Mouse (Mus musculus) right cerebral cortex, adult 18-20 months (tissue): ENCODE results near the gene Zfp422.
"Not testable (repeated sequence)": the region's sequence is repeated elsewhere in the genome, so short reads cannot be mapped to it uniquely, and the experiment has no call there.

Experiments used
- DNase-seq: peaks from one replicate; pipeline ENCODE4 v3.0.0; 2022; ENCODE audit warnings: mixed read lengths

The Zfp422 gene

DNA sequence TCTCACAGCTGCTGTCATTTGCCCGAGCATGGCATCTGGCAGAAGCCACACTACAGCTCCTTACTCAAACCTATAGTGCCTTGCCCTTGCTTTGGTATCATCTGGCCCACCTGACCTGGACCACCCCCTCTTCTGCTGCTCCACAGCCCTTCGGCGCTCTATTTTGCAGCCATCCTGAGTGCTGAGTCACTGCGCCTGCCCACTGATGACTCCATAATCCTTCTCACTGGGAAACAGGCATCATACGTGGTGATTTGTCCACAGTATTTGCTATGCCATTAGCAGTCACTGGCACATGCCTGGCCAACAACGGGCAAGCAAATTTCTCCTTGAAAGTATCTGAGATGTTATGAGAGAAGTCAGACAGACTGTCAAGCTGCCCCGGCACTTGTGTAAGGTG lies 21.0 kb upstream of the Zfp422 start:
- DNase-seq = no peak

DNA sequence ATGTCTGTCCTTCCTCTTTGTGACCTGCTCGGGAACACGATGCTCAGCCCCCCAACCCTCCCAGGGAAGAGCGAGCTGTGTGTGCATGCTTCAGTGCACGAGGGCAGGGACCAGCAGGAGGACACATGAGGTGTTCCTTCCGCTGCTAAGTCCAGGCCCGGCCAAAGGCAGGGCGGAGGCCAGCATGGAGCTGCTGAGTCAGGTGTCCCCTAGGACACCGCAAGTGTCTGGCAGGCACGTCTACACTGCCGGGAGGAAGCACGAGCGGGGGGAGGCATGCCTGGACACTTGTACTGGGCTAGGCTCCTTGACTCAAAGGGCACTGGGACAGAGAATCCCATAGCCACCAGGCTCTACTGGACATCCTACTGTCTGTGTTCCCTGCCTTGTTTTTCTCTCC lies 19.0 kb upstream of the Zfp422 start:
- DNase-seq = no peak

DNA sequence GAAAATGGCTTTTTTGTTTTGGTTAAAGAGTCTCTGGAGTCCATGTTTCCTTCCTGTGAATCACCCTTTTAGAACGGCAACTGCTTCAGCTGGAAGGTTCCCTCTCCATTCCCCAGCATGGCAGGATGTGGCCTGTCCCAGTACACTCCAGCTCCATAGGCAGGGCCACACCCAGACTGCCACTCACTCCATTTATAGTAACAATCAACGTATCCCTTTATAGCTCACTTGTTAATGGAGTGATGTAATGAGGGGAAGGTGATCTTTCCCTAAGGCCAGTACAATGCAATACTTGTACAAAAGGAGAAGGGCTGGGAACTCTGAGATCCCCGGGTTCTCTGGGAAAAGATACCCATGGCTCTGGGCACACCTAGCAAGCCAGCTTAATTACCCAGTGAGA lies 15.5 kb upstream of the Zfp422 start:
- no peak for DNase-seq

DNA sequence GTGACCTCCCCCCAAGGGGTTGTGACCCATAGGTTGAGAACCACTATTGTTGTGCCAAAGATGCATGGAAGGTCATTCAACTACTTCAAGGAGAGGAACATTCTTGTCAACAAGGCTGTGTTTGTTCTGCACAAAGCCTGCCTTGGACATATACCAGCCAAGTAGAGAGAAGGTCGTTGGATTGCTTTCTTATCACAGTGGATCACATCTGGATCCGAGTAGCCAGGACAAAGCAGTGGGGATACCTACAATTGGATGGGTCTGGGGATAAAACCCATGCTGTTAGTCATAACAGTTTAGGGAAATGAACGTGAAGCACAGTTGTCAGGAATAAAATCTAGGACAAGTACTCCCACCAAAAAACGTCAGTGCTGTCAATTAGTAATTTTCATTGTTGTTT lies 15.1 kb upstream of the Zfp422 start:
- DNase-seq = no peak

DNA sequence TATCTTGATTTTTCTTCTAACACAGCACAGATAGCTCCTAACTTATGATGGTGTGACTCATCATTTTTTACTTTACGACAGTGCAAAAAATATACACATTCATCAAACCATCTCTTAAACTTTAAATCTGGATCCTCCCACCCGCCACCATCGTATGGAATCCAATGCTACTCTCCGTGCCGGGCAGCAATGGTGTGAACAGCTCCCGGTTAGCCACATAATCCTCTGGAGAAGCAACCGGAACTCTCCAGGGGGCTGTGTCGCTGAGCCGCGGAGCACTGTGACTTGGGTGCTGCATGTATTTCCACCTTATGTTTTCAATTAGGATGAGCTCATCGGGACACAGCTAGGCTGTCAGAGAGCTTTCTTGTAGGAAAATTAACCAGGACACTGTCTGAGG lies 14.1 kb upstream of the Zfp422 start:
- peak; percentile 79 for DNase-seq

DNA sequence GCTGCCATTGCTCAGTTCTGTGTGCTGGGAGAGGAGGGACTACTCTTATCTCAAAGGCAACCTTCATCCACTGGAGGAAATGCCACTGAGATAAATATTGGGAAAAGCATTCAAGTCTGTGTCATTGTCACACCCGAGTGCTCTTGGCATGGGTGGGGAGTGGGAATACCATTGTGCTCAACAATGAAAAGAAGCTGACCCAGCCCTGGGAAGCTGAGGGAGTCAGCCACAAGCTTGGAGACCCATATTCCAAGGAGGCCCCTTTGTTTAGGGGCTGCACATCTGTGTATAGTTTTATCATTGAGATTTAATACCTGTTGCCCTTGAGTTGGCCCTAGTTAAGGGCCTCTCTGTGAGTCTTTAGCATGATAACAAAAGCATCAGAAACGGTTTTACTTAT lies 10.9 kb upstream of the Zfp422 start:
- DNase-seq = no peak

DNA sequence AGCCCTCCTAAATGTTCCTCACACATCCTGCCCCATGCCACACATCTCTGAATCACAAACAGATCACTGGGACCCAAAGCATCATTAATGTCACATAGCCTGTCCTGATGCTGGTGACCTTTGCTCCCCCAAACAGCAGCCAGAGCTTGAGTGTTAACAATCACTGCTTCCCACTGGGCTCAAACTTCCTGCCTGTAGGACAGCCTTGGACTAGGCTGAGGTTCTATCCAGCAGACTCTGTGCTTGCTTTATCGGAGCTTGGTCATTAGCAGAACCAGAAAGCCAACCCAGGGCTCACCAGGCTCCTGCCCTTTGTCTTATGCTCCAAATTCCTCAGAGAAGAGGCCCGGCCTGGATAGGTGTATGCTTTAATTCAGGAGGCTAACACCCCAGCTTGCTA lies 10.1 kb upstream of the Zfp422 start:
- no peak for DNase-seq

DNA sequence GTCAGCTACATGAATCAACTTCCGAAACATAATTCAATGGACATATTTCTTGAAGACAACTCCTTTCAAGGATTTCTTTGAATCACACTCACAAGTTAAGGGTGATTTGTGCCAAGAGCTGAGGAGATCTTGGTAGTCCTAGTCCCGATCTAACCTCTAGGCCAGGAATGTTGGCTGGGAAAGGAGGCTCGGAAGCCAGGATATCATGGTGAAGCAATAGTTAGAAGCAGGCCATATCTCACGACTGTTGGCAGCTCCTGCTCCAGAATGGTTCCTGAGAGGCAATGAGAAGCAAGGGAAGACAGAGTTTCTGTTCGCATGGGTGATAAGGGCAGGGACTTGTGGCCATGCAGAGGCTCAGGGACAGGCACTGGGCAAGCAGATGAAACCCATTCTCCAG lies 8.7 kb upstream of the Zfp422 start:
- no peak for DNase-seq

DNA sequence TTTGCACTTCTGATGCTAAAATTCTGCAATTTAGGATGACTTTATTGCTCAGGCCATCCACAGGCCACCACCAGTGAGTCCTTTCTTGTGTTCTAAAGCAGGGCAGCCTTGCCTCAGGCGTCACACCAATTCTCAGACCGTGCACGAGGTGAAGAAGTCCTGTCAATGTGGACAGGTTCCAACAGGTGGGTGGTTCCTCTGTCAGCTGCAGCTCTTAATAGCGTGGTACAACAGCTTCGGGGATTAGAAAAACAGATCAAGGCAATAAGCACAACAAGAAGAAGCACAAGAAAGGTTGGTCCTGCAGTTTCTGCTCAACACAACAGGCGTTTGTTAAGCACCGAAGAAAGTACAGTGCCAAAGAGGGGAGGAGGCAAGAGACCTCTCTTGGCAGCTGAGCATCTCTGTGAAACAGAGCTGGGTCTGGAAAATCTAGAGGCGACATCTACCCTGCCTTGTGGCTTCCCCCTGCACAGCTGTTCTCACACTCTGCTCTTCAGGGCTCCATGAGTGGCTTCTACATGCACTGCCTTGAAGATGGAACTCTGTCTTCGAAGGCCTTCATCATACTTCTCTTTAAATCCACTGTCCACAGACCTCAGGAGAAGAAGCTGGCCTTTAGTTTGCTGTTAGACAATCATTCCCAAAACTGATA lies 7.9 kb upstream of the Zfp422 start:
- DNase-seq = no peak

DNA sequence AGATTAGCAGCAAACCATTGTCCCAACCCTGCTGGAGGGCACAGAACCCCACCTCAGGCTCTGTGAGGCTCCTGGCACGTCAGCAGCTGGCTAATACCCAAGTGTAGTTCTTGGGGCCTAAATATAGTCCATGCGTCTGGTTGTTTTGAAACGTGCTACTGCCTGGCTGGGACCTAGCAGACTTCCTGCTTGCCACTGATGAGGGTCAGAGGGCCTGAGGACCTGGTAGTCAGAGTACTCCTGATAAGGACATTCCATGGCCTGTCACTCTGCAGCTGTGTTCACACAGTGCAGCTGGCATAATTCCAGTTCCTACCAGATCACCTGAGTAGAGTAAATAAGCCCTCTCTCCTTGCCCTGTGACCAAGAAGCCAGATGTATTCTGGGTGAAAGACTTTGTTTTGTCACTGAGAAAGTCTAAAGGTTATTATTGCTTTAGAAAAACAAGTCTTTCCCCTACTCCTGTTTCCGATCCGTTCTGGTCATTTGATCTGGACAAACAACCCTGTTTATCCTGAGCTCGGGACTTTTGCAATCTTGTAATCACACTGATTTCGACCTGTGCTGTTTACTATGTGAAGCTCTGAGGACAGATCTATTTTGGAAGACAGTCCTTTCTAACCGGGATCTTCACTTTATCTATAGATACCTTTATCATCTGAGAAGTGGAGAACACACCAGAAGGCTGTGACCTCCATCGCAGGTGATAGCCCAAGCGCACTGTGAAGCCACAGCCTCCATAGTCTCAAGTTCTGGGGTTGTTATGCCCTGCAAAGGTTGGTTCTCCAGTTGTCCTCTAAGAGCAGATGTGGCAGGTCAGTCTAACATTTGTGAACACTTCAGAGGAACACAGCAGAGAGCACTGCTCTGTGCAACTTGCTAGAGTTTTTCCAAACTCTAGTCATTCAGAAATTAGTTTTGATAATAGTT lies 6.7 kb upstream of the Zfp422 start:
- DNase-seq = no peak

DNA sequence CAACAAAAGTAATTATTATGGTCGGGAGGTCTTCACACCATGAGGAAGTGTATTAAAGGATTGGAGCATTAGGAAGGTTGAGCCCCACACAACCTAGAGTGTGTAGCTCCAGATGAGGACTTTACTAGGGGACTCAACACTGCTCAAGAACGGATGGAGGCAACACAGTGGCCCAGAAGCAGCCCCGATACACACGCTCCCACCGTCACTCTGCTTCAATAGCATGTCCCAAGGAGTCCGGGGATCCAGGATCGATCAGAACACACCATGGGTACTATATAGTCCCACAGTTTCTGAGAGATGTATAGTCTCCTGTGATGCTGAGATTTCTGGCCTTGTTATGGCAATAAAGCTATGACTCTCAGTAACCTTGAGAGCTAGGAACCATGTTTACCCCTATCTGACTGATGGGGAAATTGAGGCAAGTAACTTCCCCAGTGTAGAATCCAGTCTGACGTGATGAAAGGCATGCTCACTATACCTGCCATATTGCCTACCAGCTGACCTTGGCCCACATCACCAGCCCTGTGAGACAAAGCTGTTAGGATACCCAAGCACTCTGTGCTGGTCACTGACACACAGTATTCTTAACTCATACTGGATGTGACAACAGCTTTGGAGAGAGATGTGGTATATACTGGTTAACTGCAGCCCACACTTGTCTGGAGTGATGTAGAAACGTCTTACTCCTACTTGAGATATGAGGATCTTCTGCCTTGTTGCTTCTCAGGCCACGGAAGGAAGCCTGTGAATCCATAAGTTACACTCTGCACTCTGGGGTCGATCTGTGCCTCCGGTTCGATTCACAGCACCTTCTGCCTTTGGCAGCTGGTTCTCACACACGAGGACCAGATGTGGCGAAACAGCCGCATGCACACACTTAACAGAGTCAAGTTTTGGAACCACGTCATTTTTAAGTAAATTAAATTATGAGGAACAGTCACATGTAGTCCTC lies 5.2 kb upstream of the Zfp422 start:
- DNase-seq = no peak

DNA sequence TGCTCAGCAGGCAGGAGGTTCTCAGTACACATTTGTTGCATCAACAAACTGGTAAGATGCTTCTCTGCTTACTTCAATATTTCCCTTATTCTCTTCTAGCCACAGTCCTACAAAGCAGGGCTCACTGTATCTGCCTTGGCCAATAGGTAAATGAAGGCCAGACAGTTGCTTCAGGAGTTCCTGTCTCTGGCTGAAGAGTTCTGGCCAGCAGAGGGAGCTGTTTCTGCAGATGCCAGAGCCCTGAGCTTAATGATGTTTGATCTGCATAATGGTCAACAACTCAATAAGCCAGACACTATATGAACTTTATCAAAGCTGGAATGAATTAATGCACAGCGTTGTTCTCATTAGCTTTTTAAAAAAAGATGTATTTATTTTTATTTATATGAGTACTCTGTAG lies 3.3 kb upstream of the Zfp422 start:
- peak; percentile 74 for DNase-seq

DNA sequence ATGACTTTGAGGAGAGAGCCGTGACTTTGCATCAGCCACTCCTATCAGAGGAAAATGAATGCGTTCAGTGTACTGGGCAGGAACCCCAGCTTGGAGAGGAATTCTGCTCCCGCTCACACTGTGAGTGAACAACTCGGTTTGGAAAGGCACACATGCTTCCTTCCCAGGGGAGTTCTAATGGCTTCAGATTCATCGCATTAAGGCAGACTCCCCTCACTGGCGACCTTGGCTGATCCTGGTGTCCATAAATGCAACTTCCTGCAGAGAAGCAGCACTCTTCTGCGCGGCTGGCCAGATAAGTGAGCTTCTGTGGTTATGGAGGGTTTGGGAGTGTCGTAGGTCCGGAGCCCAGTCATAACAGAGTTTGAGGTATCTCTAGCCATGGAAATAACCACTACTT lies 967 bp upstream of the Zfp422 start:
- no peak for DNase-seq

DNA sequence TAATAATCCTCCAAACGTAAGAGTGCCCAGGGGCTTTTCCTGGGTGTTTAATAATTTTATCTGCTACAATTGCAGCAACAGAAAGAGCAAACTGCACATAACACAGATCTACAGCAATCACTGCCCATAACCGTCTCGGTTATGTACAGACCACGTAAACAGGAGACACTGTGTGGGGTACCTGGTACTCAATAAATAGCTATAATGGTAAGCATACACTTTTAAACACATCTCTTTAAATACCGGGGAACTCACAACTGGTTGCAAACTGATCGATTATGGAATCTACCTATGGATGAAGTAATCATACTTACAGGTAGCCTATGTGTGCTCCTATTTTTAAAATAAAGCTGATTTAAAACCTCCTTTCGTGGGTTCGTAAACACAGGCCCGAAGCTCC lies 704 bp downstream of the Zfp422 start:
- no peak for DNase-seq

DNA sequence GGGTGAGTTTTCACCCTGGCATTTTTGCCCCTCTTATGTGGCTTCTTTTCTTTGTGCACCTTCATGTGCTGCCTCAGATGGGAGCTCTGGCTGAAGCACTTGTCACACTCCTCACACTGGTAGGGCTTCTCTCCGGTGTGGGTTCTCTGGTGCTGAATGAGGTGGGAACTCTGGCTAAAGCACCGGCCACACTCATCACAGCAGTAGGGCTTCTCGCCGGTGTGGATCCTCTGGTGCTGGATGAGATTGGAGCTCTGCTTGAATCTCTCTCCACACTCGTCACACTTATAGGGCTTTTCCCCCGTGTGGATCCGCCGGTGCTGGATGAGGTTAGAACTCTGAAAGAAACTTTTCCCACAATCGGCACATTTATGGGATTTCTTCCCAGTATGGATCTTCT lies 2.4 kb downstream of the Zfp422 start:
- DNase-seq = not testable (repeated sequence)

DNA sequence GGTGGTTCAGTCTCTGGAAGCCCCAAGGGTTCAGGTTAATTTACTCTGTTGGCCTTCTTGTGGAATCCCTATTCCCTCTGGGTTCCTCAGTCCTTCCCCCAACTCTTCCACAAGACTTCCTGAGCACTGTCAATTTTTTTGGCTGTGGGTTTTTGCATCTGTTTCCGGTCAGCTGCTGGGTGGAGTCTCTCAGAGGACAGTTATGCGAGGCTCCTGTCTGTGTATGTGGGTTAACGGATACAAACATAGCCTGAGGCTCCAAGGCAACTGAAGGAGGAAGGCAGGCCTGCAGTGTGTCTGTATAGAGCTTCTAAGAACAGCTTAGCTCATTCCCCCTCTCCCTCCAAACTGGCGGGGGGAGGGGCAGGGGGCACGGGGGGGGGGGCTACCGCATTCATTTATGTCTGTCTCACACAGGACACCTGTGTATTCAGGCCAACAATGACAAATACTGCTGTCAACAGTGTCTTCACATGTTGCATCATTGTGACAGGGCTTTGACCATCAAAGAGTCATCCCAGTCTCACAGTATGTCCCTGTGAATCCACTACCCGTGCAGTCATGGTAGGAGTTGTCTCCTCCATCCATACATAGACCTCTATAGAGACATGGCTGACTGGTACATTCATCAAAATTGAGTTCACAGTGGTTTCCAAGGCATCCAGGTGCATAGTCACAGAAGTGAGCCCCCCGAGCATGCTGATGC lies 7.3 kb downstream of the Zfp422 start:
- no peak for DNase-seq

DNA sequence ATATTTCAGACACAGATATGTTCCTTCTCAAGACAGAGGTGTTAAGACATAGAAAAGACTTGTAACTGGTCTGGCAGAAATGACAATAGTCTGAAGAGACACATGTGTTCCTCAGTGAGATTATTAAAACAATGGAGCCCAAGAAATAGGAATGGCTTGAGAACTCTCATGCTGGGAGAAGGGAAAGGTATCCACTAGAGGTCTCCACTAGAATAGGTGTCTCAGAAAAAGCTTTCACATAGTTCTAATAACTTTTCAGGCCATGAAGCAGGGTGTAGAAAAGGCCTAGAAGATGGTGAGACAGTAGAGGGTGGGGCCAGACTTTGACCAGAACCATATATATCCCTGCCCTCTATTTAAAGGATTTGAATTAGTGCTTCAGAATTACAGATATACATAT lies 10.7 kb downstream of the Zfp422 start:
- no peak for DNase-seq

DNA sequence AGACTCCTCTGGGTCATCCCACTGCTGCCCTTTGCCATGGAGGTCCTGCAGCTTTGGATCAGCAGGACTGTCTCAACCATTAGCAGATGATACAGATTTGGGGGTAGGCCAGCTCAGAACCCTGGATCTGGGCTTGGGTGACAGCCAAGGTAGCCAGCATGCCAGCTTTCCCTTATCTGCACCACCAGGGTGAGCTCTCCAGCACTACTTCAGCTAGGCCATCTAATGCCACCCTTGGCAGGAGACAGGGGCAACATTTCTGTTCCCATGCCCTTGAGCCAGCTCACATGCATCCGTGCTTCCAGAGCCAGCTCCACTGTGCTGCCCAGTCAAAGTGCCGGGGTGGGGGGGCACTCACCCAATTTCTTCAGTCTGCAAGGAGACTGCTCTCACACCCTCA lies 13.1 kb downstream of the Zfp422 start:
- DNase-seq = no peak

DNA sequence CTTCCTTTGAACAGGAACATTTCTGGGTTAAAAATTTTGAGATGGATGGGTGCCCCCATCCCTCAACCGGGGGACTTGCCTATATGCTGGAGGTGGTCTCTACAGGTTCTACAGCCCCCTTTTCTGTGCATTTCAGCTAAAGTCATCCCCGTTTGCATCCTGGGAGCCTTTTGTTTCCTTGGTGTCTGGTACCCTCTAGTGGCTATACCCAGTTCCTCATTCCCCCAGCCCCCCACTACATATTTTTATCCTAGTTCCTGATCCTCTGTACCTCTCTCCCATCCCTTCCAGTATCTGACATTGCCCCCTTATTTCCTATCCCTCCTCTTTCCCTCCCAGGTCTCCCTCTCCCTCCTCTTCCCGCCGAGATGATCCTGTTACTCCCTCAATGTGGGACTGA lies 21.6 kb downstream of the Zfp422 start:
- no peak for DNase-seq

DNA sequence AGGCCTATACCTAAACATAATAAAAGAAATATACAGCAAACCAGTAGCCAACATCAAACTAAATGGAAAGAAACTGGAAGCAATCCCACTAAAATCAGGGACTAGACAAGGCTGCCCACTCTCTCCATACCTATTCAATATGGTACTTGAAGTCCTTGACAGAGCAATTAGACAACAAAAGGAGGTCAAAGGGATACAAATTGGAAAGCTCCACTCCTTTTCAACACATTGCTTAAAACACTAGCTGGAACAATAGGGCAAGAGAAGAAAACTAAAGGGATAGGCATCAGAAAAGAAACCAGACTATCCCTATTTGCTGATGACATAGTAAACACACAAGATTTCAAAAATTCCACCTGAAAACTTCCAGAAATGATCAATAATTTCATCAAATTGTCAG lies 27.8 kb downstream of the Zfp422 start:
- DNase-seq = not testable (repeated sequence)

DNA sequence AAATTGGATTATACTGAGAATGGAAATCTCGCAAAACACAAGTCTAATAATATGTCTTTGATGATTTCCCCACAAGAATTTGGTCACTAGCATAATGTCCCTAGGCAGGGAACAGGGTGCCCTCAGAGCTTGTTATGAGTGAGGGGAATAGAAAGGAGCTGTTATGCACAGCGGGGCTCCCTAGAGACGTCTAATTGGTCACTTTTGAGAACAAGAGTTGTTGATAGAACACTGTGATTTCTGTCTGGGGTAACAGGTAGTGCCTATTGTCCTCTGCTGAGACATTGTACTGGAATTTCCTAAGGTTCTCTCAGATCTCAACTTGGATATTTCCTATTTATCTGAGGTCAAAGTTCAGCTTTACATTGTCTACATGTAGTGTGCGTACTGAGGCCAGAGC lies 44.7 kb downstream of the Zfp422 start, which contains the start of gene Olfr215:
TSS of gene Olfr215 (minus strand) at position 101 of the 400 bp plus-strand sequence.
- no peak for DNase-seq
